9 mouse cellular contexts compared by ENCODE assay signal in the genomic region with DNA sequence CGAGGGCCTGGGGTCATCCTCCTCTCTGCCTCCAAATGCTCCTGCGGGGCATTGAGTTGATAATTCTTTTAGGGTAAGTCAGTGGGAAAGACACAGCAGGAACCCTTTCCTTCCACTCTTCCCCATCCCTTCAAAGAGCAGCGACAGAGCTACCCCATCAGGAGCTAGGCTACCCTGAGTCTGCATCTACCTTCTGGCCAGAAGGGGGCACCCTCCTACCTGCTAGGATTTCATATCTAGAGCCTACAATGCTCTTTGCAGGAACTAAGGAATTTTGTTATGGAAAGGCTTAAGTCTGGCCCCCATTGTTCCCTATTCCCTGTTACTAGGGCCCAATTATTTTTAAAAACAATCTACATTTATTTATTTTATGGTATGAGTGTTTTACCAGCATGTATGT. TPM values are rescaled to one million over a fixed set of nuclear protein-coding genes. Genes with fewer than 3 reads are reported as not detected.
A peak's percentile ranks its signal among the peaks of the same experiment; 100 is the strongest.
DNase-seq lines count a peak whose midpoint lies in the region; ATAC-seq and TF ChIP-seq lines count a peak whose summit lies in the region.
"Had no signal": no experiment of that assay in that cellular context is flagged by ENCODE, and none has a peak within 500 bp of the region (broad histone marks: within the 10 kb centered on the region; RNA-seq: fewer than 3 reads in every experiment).

No protein-coding gene starts in this region.

- no peaks in the 10 kb centered on the region for H3K4me1 ChIP-seq in hindbrain, embryonic 11.5 days (replicated peaks; ENCODE audit: control insufficient read depth, insufficient read depth, low read length)
- peaks cover 20% of the 10 kb centered on the region for H3K4me1 ChIP-seq in hindbrain, embryonic 12.5 days
- peaks cover 4% of the 10 kb centered on the region; the same call in 1 of the 2 replicates for H3K4me1 ChIP-seq in midbrain, postnatal 0 days (ENCODE audit: insufficient read depth, low read length)
- H3K4me1 ChIP-seq in forebrain, embryonic 16.5 days (replicated peaks; ENCODE audit: control insufficient read depth, insufficient read depth, low read length): peaks cover 9% of the 10 kb centered on the region

- peak; percentile 79 for TF ChIP-seq CTCF in midbrain, postnatal 0 days (IDR thresholded peaks at IDR 0.05)

- intact Hi-C loops in left cerebral cortex, postnatal 14 days (cut with DNase I): loop anchor here (5.0 to 10.0 kb wide), 2 partner anchors 71 to 174 kb away; no protein-coding TSS in a partner anchor

- 5% methylated on average over 3 of the region's 3 CpGs for WGBS in hindbrain, embryonic 11.5 days
- WGBS in hindbrain, embryonic 12.5 days: 9% methylated on average over 3 of the region's 3 CpGs
- 15% methylated on average over 3 of the region's 3 CpGs for WGBS in midbrain, postnatal 0 days
- 6% methylated on average over 3 of the region's 3 CpGs for WGBS in forebrain, embryonic 16.5 days

- peaks cover 15% of the 10 kb centered on the region for H3K36me3 ChIP-seq in hindbrain, embryonic 11.5 days (ENCODE audit: control insufficient read depth, insufficient read depth, low read length)
- peaks cover 68% of the 10 kb centered on the region for H3K36me3 ChIP-seq in hindbrain, embryonic 12.5 days
- peaks cover 32% of the 10 kb centered on the region for H3K36me3 ChIP-seq in midbrain, postnatal 0 days (ENCODE audit: insufficient read depth, low read length)
- peaks cover 30% of the 10 kb centered on the region for H3K36me3 ChIP-seq in forebrain, embryonic 16.5 days (ENCODE audit: control insufficient read depth, insufficient read depth)

- H3K9me3 ChIP-seq in hindbrain, embryonic 11.5 days (ENCODE audit: control insufficient read depth, low read length): no peaks in the 10 kb centered on the region
- H3K9me3 ChIP-seq in hindbrain, embryonic 12.5 days (replicated peaks): no peaks in the 10 kb centered on the region
- no peaks in the 10 kb centered on the region for H3K9me3 ChIP-seq in midbrain, postnatal 0 days (ENCODE audit: low read length)
- no peaks in the 10 kb centered on the region for H3K9me3 ChIP-seq in forebrain, embryonic 16.5 days (ENCODE audit: control insufficient read depth, low read length)

- H3K4me3 ChIP-seq in hindbrain, embryonic 11.5 days (ENCODE audit: low read depth, low read length): no peak overlapping the region
- no peak overlapping the region for H3K4me3 ChIP-seq in hindbrain, embryonic 12.5 days
- H3K4me3 ChIP-seq in midbrain, postnatal 0 days (ENCODE audit: low read depth, low read length): no peak overlapping the region
- no peak overlapping the region for H3K4me3 ChIP-seq in forebrain, embryonic 16.5 days (replicated peaks; ENCODE audit: low read length)

- no peaks in the 10 kb centered on the region for H3K27me3 ChIP-seq in hindbrain, embryonic 11.5 days (ENCODE audit: control insufficient read depth, insufficient read depth, low read length)
- H3K27me3 ChIP-seq in hindbrain, embryonic 12.5 days: no peaks in the 10 kb centered on the region
- no peaks in the 10 kb centered on the region for H3K27me3 ChIP-seq in midbrain, postnatal 0 days (ENCODE audit: insufficient read depth, low read length)
- H3K27me3 ChIP-seq in forebrain, embryonic 16.5 days (replicated peaks; ENCODE audit: control insufficient read depth, insufficient read depth, low read length): no peaks in the 10 kb centered on the region

- H3K27ac ChIP-seq in hindbrain, embryonic 11.5 days (ENCODE audit: low read depth, low read length): no peak overlapping the region
- no peak overlapping the region for H3K27ac ChIP-seq in hindbrain, embryonic 12.5 days
- no peak overlapping the region for H3K27ac ChIP-seq in midbrain, postnatal 0 days (ENCODE audit: low read depth, low read length)
- H3K27ac ChIP-seq in forebrain, embryonic 16.5 days (ENCODE audit: low read length): no peak overlapping the region

- H3K4me2 ChIP-seq in hindbrain, embryonic 11.5 days (replicated peaks; ENCODE audit: low read depth, low read length): no peak overlapping the region
- no peak overlapping the region for H3K4me2 ChIP-seq in hindbrain, embryonic 12.5 days (replicated peaks)
- H3K4me2 ChIP-seq in midbrain, postnatal 0 days (ENCODE audit: low read depth, low read length, poor library complexity, severe bottlenecking): no peak overlapping the region
- no peak overlapping the region for H3K4me2 ChIP-seq in forebrain, embryonic 16.5 days (ENCODE audit: low read length)

- H3K9ac ChIP-seq in hindbrain, embryonic 11.5 days (ENCODE audit: low read depth, low read length): no peak overlapping the region
- no peak overlapping the region for H3K9ac ChIP-seq in hindbrain, embryonic 12.5 days
- H3K9ac ChIP-seq in midbrain, postnatal 0 days (replicated peaks; ENCODE audit: low read length, poor library complexity, severe bottlenecking): no peak overlapping the region
- H3K9ac ChIP-seq in forebrain, embryonic 16.5 days (replicated peaks; ENCODE audit: low read depth, low read length): no peak overlapping the region

- ATAC-seq in hindbrain, embryonic 11.5 days (ENCODE audit: low FRiP score): no peak
- ATAC-seq in hindbrain, embryonic 12.5 days (ENCODE audit: low FRiP score): no peak
- ATAC-seq in midbrain, postnatal 0 days (ENCODE audit: low FRiP score): no peak
- ATAC-seq in forebrain, embryonic 16.5 days: no peak

- peak; percentile 76 for DNase-seq in hindbrain, embryonic 11.5 days (ENCODE audit: low spot score)
- DNase-seq in CD4-positive helper T cell, adult 2 months (ENCODE audit: low read depth, low spot score): peak; percentile 65
- peak; percentile 73 for DNase-seq in adrenal gland, postnatal 25 days
- peak; percentile 56 to 84 for DNase-seq in frontal cortex, postnatal 36 days (ENCODE audit: low spot score in 2 of 2)
- DNase-seq in left cerebral cortex, postnatal 14 days (ENCODE audit: low spot score in 2 of 2): peak; percentile 82 to 83
- DNase-seq in midbrain, postnatal 0 days (ENCODE audit: low spot score): peak; percentile 69

RNA-seq across cellular contexts. Expression of a gene that starts 7.1 kb away (rescaled TPM):
- 0.19 TPM in 1 of 2 replicates, not detected in the other for polyA plus RNA-seq in hindbrain, embryonic 11.5 days (2014; fragmentation: Nextera tagmentation; extraction: Ambion mirVana)
- polyA plus RNA-seq in hindbrain, embryonic 12.5 days (2016; fragmentation: Nextera tagmentation; extraction: Ambion mirVana): not detected in 2 replicates
- not detected in 2 replicates for total RNA-seq in adrenal gland, postnatal 25 days (2021)
- not detected for total RNA-seq in left cerebral cortex, postnatal 14 days (2021)
- not detected in 2 replicates for total RNA-seq in midbrain, postnatal 0 days (2014; rRNA removed)
- polyA plus RNA-seq in midbrain, postnatal 0 days (2015; fragmentation: Nextera tagmentation; extraction: Ambion mirVana): 0.47 and 0.49 TPM in 2 replicates
- 0.24 and 0.48 TPM in 2 replicates for polyA plus RNA-seq in forebrain, embryonic 16.5 days (2015; fragmentation: Nextera tagmentation; extraction: Ambion mirVana)
- polyA plus RNA-seq: large intestine, adult 2 months had no signal

RNA-seq across cellular contexts. Expression of a gene that starts 14.9 kb away (rescaled TPM):
- 4.4 and 6.2 TPM in 2 replicates for polyA plus RNA-seq in hindbrain, embryonic 11.5 days (2014; fragmentation: Nextera tagmentation; extraction: Ambion mirVana)
- polyA plus RNA-seq in hindbrain, embryonic 12.5 days (2016; fragmentation: Nextera tagmentation; extraction: Ambion mirVana): 10.8 and 12.1 TPM in 2 replicates
- total RNA-seq in adrenal gland, postnatal 25 days (2021): 35.7 and 40.9 TPM in 2 replicates
- total RNA-seq in left cerebral cortex, postnatal 14 days (2021): 10 to 100 TPM; 36.6 to 37.7 TPM
- total RNA-seq in midbrain, postnatal 0 days (2014; rRNA removed): 25.6 and 26.3 TPM in 2 replicates
- polyA plus RNA-seq in midbrain, postnatal 0 days (2015; fragmentation: Nextera tagmentation; extraction: Ambion mirVana): 65.2 and 65.4 TPM in 2 replicates
- 12.0 and 20.0 TPM in 2 replicates for polyA plus RNA-seq in forebrain, embryonic 16.5 days (2015; fragmentation: Nextera tagmentation; extraction: Ambion mirVana)

RNA-seq across cellular contexts. Expression of a gene that starts 18.2 kb away (rescaled TPM):
- polyA plus RNA-seq in hindbrain, embryonic 11.5 days (2014; fragmentation: Nextera tagmentation; extraction: Ambion mirVana): 165 and 174 TPM in 2 replicates
- 174 and 177 TPM in 2 replicates for polyA plus RNA-seq in hindbrain, embryonic 12.5 days (2016; fragmentation: Nextera tagmentation; extraction: Ambion mirVana)
- total RNA-seq in adrenal gland, postnatal 25 days (2021): 44.8 and 59.4 TPM in 2 replicates
- 10 to 100 TPM; 38.7 to 39.2 TPM for total RNA-seq in left cerebral cortex, postnatal 14 days (2021)
- 161 and 178 TPM in 2 replicates for total RNA-seq in midbrain, postnatal 0 days (2014; rRNA removed)
- 126 TPM in 2 replicates for polyA plus RNA-seq in midbrain, postnatal 0 days (2015; fragmentation: Nextera tagmentation; extraction: Ambion mirVana)
- polyA plus RNA-seq in forebrain, embryonic 16.5 days (2015; fragmentation: Nextera tagmentation; extraction: Ambion mirVana): 170 and 177 TPM in 2 replicates

RNA-seq across cellular contexts. Expression of a gene that starts 22.5 kb away (rescaled TPM):
- 22.9 and 23.1 TPM in 2 replicates for polyA plus RNA-seq in hindbrain, embryonic 11.5 days (2014; fragmentation: Nextera tagmentation; extraction: Ambion mirVana)
- polyA plus RNA-seq in hindbrain, embryonic 12.5 days (2016; fragmentation: Nextera tagmentation; extraction: Ambion mirVana): 34.6 and 35.0 TPM in 2 replicates
- total RNA-seq in adrenal gland, postnatal 25 days (2021): 110 and 124 TPM in 2 replicates
- 10 to 100 TPM; 63.6 to 65.1 TPM for total RNA-seq in left cerebral cortex, postnatal 14 days (2021)
- 95.5 and 103 TPM in 2 replicates for total RNA-seq in midbrain, postnatal 0 days (2014; rRNA removed)
- polyA plus RNA-seq in midbrain, postnatal 0 days (2015; fragmentation: Nextera tagmentation; extraction: Ambion mirVana): 18.4 and 19.1 TPM in 2 replicates
- polyA plus RNA-seq in forebrain, embryonic 16.5 days (2015; fragmentation: Nextera tagmentation; extraction: Ambion mirVana): 24.1 and 28.7 TPM in 2 replicates

RNA-seq across cellular contexts. Expression of a gene that starts 22.7 kb away (rescaled TPM):
- polyA plus RNA-seq in hindbrain, embryonic 11.5 days (2014; fragmentation: Nextera tagmentation; extraction: Ambion mirVana): 13.4 and 14.7 TPM in 2 replicates
- polyA plus RNA-seq in hindbrain, embryonic 12.5 days (2016; fragmentation: Nextera tagmentation; extraction: Ambion mirVana): 21.5 and 23.3 TPM in 2 replicates
- total RNA-seq in adrenal gland, postnatal 25 days (2021): 43.7 and 49.7 TPM in 2 replicates
- 10 to 100 TPM; 12.6 to 15.9 TPM for total RNA-seq in left cerebral cortex, postnatal 14 days (2021)
- total RNA-seq in midbrain, postnatal 0 days (2014; rRNA removed): 18.3 and 24.0 TPM in 2 replicates
- polyA plus RNA-seq in midbrain, postnatal 0 days (2015; fragmentation: Nextera tagmentation; extraction: Ambion mirVana): 9.6 and 10.6 TPM in 2 replicates
- polyA plus RNA-seq in forebrain, embryonic 16.5 days (2015; fragmentation: Nextera tagmentation; extraction: Ambion mirVana): 10.0 and 10.7 TPM in 2 replicates
